Mouse (Mus musculus): Measurements from ENCODE around the gene Ahdc1.

The Ahdc1 gene

GRCm38 (mm10) chr4:133017597-133018262 is 6.7 kb downstream of the Ahdc1 start:
- no peak for DNase-seq (ENCODE audit: low spot score)

DNA sequence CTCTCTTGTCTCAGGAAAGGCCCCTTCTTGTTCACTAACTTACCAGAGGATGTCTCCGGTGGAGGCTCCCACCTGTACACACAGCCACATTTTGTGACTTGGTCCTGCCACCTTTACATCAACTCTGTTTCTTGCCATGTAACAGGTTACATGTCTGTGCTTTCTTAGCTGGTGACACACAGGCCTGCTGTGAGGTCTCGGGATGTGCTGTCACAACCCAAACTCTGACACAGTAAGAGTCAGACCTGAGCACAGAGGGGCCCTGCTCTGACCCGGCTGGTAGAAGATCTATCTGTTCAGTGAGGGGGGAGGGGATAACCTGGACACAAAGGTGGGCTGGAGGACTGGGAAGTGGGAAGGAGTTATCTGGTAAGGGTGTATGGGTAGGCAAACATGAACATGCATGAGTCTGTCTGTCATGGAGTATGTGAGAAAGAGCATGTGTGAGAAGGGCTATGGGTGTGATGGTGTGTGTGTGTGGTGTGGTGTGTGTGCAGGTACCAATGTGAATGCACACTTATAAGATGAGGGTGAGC is 7.3 kb downstream of the Ahdc1 start:
- DNase-seq (ENCODE audit: low spot score) = no peak

DNA sequence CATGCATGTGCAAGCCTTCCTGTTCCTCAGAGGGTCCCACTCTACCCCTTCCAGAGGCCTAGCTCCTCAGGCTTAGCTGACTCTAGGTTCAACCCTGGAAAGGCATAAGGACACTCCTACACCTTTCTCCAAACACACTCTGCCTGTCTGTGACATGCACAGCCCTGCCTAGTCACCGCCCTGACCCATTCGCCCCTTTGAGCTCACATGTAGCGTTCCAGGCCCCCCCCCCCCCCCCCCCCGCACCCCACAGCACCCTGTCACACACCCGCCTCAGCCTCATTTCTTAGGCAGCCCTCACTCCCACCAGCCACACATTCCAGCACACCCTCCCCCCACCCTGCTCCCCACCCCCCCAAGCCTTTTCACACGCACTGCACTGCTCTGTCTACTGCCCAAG is 9.7 kb downstream of the Ahdc1 start:
- no peak for DNase-seq (ENCODE audit: low spot score)

- no peak for DNase-seq (ENCODE audit: low spot score)
Observed at GRCm38 (mm10) chr4:133021181-133021671, 10.2 kb downstream of the Ahdc1 start.

GRCm38 (mm10) chr4:133022217-133022616 is 11.2 kb downstream of the Ahdc1 start:
- no peak for DNase-seq (ENCODE audit: low spot score)

GRCm38 (mm10) chr4:133022954-133023635 is 12.0 kb downstream of the Ahdc1 start:
- DNase-seq (ENCODE audit: low spot score) = no peak

GRCm38 (mm10) chr4:133023636-133024035 is 12.6 kb downstream of the Ahdc1 start:
- no peak for DNase-seq (ENCODE audit: low spot score)

DNA sequence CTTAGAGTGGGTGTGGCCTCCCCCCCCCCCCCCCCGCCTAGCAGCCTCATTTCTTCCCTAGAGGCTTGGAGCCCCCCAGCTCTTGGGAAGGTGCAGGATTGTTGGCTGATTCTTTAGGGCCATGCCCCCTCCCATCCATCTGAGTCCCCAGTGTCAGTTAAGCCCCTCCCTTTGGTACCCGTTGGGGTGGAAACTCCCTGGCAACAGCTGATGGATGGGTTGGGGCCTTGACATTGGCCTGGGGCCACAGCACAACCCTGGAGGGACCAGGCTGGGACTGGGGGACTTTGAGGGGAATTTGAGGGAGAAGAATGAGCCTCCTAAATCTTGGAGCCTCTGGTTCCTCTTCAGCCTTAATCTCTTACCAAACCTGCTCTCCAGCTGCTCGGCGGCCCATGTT is 13.3 kb downstream of the Ahdc1 start:
- DNase-seq (ENCODE audit: low spot score) = no peak

DNA sequence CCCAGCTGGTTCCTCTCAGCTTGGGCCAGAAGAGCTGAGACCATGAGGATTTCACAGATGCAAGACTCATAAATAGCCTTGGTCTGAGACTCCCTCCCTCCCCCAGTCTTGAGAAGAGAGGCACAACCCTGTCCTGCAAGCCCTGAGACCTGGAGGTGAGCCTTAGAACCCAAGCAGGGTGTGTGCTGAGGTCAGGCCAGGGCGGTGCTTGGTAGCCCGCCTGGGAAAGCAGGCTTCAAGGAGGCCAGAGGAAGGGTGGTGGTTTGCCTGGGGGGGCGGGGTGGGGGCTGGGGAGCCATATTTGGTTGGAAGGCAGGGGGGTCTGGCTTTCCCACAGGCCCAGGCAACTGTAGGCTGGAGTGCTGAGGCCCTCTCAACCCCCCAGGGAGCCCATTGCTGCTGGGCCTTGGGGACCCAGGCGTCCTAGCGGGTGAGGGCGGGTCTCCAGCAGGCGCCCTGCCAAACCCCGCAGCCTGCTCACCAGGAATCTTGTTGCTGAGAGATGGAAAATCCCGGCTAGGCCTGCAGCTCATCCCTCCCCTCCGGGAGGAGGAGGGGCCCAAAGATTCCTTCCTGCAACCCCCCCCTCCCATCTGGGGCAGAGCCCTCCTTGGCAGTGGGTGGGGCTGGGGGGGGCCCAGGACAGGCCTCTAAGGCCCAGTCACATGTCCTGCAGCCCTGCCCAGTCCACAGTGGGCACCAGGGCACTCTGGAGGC is 14.1 kb downstream of the Ahdc1 start:
- no peak for DNase-seq (ENCODE audit: low spot score)

GRCm38 (mm10) chr4:133026272-133026671 is 15.2 kb downstream of the Ahdc1 start:
- DNase-seq (ENCODE audit: low spot score) = no peak

DNA sequence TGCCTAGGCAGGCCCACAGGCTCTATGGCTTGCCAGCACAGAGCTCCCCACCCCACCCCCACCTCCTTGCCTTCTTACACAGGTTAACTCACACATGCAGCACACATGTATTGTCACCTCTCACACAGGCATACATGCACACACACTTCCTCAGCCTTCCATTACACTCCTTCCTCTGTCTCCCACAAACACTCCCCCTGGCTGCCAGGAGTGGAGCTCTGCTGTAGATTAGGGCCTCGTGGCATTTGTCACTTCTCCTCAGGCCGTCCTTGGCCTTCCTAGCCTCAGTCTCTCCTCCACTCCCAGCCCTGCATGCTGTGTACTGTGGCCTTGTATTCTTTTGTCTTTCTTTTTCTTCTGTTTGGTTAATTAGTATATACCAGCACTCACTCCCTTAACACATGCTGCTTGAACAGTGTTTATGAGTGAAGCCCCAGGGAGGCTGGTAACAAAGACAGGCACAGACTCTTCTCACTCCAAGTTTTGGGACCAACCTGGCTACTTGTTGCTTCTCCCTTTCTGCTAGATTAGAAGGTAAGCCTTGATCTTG is 15.8 kb downstream of the Ahdc1 start:
- no peak for DNase-seq (ENCODE audit: low spot score)

DNA sequence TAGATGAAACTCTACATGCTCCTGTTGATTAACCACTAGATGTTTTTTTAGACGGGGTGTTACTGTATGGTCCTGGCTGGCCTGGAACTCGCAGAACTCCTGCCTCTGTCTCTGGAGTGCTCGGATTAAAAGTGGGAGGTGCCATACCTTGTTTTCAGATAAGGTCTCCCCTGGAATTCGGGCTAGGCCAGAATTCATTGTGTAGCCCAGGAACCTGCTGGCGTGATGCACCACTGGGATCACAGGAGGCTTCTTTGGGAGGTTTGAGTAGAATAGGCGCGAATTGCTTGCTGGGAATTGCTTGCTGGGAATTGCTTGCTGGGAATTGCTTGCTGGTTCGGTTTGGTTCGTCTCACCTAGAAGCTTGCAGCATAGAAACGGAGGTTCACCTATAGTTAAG is 16.7 kb downstream of the Ahdc1 start:
- no peak for DNase-seq (ENCODE audit: low spot score)

GRCm38 (mm10) chr4:133028193-133028592 is 17.1 kb downstream of the Ahdc1 start:
- DNase-seq (ENCODE audit: low spot score) = no peak

DNA sequence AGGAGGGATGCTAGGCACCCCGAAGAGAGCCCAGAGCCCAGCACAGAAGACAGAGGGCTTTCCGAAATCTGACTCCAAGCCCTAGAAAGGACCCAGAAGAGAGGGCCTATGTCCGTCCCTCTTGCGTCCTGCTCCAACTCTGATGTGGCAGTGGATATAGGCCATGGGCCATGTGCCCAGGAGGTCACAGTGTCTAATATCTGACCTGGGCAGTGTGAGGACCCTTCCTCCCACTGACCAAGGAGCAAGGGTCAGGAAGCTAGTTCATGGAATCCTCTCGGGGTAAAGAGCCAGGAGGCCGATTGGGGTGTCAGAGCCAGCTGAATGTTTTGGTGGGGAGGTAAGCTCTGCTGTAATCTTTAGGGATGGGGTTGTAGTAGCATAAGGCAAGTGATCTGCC is 17.8 kb downstream of the Ahdc1 start:
- no peak for DNase-seq (ENCODE audit: low spot score)

DNA sequence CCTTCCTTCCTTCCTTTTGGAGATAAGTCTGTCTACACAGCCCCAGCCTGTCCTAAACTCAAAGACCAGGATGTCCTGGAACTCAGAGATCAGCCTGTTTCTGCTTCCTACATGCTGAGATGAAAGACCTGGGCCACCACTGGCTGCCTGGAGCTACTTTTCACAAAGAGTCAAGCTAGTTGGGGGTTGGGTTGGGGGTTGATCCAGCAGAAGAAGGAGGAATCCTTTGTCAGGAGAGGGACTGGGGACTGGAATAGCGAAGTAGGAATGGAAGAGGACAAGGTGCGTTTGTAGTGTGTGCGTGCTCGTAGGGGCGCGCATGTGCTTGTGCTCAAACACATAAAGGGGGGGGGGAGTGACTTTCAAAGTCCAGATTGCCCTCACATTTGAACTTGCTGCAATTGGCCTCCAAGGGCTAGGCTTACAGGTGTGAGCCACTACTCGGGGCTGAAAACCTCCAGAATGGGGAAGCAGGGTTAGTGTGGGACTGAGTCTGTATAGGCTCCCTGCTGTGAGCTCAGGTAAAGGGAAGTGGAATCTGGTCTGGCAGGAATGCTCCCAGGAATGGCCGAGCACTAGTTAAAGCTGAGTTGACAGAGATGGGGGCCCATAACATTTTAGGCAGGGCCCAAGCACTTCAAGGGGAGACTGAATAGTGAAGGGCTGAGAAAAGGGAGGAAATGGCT is 21.5 kb downstream of the Ahdc1 start:
- DNase-seq (ENCODE audit: low spot score) = no peak

- DNase-seq (ENCODE audit: low spot score) = no peak
Observed at GRCm38 (mm10) chr4:133034478-133034877, 23.4 kb downstream of the Ahdc1 start.

- no peak for DNase-seq (ENCODE audit: low spot score)
Observed at GRCm38 (mm10) chr4:133035446-133035845, 24.4 kb downstream of the Ahdc1 start.

DNA sequence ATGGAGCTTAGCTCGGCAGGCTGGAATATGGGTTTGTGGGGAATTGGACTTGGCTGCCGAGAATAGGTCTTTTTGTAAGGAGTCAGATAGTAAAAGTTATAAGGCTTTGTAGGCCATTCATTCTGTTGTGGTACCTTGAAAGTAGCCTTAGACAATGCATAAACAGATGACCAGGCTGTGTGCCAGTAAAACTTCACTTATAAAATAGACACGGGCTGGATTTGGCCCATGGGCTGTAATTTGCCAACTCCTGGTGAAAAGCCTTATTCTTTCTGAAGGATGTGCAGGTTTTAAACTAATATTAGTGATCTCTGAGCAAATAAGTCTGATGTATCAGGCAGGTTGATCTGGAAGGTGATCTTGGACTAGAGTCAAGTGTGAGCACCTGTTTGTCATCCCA is 24.9 kb downstream of the Ahdc1 start:
- no peak for DNase-seq (ENCODE audit: low spot score)

DNA sequence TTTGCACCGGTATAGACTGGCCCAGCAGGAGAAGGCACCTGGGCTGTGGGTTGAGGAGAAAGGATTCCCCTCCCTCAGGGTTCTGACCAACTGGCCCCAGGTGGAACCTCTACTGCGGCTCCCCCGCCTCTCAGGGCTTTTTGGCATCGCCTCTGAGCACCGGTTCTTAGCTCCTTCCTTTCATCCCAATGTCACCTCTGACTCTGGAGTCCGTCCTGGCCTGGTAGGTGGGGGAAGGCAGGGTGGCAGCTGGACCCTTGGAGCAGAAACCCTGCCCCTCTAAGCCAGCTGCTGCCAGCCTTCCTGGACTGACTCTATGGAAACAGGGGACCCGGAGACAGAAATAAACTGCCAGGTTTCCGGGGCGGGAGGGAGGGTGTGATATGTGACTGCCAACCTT is 26.2 kb downstream of the Ahdc1 start:
- no peak for DNase-seq (ENCODE audit: low spot score)

- no peak for DNase-seq (ENCODE audit: low spot score)
Observed at GRCm38 (mm10) chr4:133037798-133038197, 26.7 kb downstream of the Ahdc1 start.

DNA sequence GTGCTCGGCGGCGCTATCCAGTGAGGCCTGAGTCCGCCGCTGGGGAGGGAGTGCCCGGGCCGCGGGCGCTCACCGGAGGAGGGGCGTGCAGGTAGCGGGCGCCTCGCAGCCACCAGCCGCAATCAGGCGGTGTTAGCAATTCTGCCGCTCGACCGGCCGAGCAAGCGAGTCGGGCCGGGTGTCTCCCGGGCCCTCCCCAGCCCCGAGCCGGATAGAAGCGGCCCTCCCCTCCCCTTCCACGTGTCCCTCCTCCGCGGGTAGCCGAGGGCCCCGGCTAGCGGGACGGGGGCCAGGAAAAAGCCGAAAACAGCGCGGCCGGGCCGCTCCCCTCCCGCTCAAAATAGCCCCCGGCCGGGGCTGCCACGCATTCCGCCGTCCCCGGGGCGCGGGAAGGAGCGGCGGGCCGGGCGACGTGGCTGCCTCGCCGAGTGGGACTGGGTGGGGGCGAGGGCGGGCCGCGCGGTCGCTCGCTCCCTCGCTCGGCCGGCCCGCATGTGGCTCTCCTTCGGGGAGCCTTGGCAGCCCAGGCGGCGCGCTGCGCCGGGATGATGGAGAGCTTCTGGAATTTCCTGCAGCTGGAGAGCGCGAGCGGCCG is 27.6 kb downstream of the Ahdc1 start:
- DNase-seq (ENCODE audit: low spot score) = no peak
